Mouse (Mus musculus): Measurements from ENCODE around the gene Slc5a4a.

The Slc5a4a gene

GRCm38 (mm10) chr10:76217056-76217455 is 69.8 kb downstream of the Slc5a4a start:
- no peak for DNase-seq (ENCODE audit: low read depth, low spot score)

GRCm38 (mm10) chr10:76218240-76218639 is 71.0 kb downstream of the Slc5a4a start:
- no peak for DNase-seq (ENCODE audit: low read depth, low spot score)

GRCm38 (mm10) chr10:76225944-76226343 is 78.7 kb downstream of the Slc5a4a start:
- DNase-seq (ENCODE audit: low read depth, low spot score) = no peak

GRCm38 (mm10) chr10:76229627-76230026 is 82.4 kb downstream of the Slc5a4a start:
- DNase-seq (ENCODE audit: low read depth, low spot score) = peak; percentile 30

- DNase-seq (ENCODE audit: low read depth, low spot score) = peak; percentile 94
Observed at GRCm38 (mm10) chr10:76237341-76238225, 90.3 kb downstream of the Slc5a4a start, which contains the start of gene Prmt2. Gene Prmt2, minus strand, starts transcription at chr10:76237865.

Measured in A20 (cell line).